Mouse (Mus musculus) CD4-positive naive resting alpha-beta T cell, adult 76 days (primary cell): ENCODE measurements around the gene Sgpp2. TPM values are rescaled to one million over a fixed set of nuclear protein-coding genes. Genes with fewer than 3 reads are reported as not detected.

ENCODE experiments used
- total RNA-seq: library from RNA; stranded (reverse); gene quantifications from one replicate; pipeline ENCODE4 v1.2.4, GENCODE M21; 2023

The Sgpp2 gene
- not detected for total RNA-seq

DNA sequence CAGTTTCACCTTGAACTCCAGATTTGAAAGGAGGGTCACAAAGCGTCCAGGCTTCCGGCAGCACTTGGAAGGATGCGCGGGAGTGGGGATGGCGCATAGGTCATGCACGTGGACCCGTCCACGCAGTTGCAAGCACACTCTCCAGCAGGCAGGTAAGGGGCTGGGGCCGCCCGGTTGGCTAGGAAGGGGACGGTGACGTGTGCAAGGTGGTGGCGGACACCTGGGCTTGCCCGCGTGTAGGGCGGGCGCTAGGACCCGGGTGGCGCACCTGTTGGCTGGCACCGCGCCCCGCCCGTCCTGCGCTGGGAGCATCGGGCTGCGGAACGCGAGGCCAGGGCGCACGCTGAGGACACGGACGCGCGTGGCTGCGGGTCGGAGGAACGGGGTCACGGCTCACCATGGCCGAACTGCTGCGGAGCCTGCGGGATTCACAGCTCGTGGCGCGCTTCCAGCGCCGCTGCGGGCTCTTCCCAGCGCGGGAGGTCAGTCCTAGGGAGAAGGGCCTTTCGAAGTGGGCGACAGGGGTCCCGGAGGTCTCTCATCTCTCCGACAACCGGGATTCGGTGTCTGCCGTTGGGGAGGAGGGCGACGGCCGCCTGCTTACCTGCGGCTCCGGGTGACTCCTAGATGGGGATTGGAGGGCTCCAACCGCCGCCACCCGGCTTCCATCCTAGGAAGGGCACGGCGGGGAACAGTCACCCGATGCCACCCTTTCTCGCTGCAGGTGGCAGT lies at the start of gene Sgpp2:
Sgpp2 (plus strand) TSS at position 325 of the 732 bp plus-strand sequence.

Other genes with a start within 250 kb of the Sgpp2 start
- gene Pax3, start 113.2 kb upstream of the Sgpp2 start, total RNA-seq = not detected
- gene Farsb, start 178.6 kb downstream of the Sgpp2 start, total RNA-seq = 44.2 TPM
- gene Mogat1, start 200.6 kb downstream of the Sgpp2 start, total RNA-seq = not detected
- gene BC035947, start 201.8 kb downstream of the Sgpp2 start, total RNA-seq = not detected